Mouse (Mus musculus) adrenal gland, postnatal 36 days (tissue): ENCODE data around the gene Zic5. TPM values are rescaled to one million over a fixed set of nuclear protein-coding genes. Genes with fewer than 3 reads are reported as not detected.
"Not testable (repeated sequence)": the region's sequence is repeated elsewhere in the genome, so short reads cannot be mapped to it uniquely, and the experiment has no call there.

ENCODE experiments used
- DNase-seq, 2 experiments: peaks; one replicate each; pipeline ENCODE4 v3.0.0; 2021; ENCODE audit warnings: mixed read lengths in 1 of 2
- total RNA-seq, 2 experiments: library from RNA; stranded (reverse); gene quantifications; 2 replicates each; pipeline ENCODE4 v1.2.3; 2021

Gene Zic5
- total RNA-seq, 2 experiments from 2014 or later: not detected

DNA sequence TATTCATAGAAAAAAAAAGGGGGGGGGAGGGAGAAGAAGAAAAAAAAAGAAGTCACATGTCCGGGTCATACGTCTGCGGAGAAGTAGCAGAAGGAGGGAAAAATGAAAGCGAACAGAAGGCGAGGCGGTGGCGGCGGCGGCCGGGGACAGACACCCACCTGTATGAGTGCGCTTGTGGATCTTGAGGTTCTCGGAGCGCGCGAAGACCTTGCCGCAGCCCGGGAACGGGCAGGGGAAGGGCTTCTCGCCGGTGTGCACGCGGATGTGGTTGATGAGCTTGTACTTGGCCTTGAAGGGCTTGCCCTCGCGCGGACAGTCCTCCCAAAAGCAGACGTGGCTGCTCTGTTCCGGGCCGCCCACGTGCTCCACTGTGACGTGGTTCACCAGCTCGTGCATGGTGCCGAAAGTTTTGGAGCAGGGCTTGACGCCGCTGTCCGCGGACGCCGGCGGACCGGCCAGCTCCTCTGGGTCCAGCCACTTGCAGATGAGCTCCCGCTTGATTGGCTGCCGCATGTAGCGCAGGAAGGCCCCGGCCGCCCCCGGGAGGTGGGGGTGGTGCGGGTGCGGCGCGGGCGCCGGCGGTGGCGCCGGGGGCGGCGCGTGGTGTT, 1.6 kb downstream of the Zic5 start:
- DNase-seq: peak; percentile 66 to 69

DNA sequence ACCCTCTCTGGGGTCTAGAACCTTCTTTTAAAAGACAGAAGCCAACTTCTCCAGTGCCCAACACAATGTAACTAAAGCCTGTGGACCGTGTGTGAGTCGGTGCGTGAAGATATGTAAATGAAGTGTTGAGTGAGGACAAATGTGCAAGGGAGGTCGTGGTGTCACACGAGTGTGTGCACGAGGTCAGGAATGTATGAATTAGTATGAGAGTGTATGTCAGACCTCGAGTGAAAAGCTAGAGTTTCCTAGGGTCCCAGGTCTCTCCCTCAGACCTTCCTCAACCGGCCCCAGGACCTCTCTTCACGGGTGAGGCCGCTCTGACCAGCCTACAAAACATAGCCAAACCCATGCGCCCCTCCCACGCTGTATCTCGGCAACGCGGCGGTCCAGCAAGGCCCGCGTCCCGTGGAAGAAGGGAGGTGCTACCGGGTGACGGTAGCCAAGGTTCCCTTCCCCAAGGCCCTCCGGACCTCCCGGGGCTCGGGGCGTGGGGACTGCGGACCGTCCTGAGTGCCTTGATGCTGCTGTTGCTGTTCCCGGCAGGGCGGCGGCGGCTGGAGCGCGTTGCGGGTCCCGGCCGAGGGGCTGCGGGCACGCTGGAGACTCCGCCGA, 2.3 kb downstream of the Zic5 start:
- DNase-seq: no peak

DNA sequence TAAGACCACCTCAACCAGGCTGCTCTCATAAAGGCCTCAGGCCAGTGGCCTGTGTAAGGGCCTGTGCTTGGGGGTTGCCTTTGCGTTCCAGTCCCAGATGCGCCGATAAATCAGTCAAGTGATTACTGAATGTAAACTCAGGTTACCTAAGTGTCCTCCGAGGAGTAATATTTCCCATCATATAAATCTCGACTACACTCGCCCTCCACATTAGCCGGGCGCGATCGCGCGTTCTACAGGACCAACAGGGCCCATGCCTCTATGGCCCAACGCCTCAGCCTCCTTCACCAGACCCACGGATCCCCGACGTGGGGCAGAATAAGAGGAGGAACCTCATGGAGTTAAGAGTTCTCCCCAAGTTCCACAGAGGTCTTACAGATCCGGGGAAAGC, 2.8 kb downstream of the Zic5 start:
- DNase-seq: no peak

DNA sequence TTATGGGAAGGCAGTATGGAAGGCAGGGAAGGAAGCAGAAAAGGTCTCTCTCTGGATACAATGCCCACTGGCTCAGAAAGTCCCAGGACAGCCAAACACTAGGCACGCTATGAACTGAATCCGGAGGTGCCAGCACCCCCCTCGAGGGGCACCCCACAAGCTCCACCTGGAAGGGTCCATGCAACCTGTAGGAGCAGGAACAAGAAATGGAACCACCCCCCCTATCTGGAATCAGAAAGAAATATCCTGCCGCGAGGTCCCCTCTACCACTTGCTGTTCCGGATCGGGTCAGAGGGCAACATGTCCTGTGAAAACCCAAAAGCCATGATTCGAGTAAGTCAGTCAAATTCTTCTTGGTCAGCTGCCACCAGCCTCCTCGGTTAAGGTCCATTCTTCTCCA, 3.5 kb downstream of the Zic5 start:
- no peak for DNase-seq

DNA sequence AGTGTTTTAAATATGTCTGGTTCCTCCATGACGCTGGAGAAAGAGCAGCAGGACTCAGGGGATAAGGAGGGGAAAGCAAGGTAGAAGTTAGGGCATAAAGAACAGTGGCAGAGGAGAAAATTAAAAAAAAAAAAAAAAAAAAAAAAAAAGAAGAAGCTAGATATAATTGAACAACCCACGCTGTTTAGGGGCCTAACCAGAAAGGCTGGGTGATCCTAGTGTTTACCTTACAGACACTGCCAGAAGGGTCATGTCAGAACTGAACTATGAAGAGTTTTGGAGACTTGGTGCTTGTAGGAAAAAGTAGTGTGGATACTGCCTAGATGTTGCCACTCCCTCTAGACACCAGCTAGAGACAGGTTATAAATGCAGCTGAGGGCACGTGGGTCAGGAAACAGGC, 4.0 kb downstream of the Zic5 start:
- no peak for DNase-seq

DNA sequence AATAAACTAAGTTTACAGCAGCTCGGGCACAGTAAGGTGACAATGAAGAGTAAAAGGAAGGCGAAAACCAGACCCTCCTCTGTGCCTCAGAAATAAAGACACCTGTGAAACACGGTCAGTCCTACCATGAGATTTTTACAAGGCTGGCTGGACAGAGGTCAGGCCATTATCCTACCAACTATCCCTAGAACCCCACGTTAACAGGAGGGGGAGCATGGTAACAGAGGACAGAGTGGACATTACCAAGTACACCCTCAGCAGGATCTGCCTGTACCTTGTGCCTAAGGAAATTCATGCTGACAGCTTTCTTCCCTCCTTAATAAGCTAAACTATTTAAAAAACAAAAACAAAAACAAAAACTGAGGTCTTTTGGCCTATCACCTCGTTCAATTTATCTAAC, 5.3 kb downstream of the Zic5 start:
- no peak for DNase-seq

DNA sequence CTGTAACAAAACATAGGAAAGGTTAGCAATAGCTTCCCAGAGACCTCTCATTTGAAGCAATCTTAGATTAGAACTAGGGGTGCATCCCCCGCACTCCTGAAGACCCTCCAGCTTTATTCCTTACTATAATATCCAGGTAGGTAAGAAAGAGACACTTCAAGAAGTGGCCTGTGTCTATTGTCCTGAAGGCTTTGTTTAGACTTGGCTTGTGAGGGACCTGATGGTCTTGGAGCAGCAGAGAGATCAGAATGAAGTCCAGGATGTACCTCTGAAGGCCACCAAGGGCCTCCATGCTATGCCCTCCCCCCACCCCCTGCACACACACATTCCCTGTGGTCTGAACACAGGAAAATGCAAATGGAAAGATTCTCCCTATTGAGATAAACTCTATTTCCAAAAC, 5.7 kb downstream of the Zic5 start:
- DNase-seq: no peak

DNA sequence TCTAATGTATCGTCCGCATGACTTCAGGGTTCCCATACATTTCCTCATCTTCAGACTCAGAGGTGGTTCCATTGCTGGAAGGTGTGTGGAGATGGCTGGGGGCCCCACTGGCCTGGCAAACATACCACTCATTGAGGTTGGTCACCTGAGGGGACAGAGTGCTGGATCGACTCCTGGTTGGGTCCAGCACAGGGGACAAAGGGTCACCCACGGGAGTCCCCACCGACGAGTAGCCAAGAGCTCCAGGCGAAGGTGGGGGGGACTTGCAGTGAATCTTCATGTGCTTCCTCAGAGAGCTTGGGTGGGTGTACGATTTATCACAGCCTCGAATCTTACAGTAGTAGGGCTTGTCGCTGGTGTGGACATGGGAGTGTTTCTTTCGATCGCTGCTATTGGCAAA, 6.1 kb downstream of the Zic5 start:
- not testable (repeated sequence) for DNase-seq

DNA sequence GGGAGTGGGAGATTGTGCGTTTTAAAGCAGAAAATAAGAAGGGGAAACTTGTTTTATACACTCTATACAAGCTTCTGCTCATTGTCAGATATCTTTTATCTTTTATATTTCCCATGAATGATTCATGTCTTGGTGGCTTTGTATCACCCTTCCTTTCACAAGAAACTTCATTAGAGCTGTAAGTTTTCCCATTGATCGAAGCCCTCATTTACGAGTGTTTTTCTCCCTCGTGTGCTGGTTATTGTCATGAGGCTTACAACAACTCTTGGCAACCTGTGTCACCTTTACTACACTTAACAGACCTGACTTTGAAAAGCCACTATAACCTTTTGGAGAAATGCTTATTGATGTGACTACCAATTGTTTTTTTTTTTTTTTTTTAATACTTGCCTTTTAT, 9.9 kb downstream of the Zic5 start:
- DNase-seq: no peak

DNA sequence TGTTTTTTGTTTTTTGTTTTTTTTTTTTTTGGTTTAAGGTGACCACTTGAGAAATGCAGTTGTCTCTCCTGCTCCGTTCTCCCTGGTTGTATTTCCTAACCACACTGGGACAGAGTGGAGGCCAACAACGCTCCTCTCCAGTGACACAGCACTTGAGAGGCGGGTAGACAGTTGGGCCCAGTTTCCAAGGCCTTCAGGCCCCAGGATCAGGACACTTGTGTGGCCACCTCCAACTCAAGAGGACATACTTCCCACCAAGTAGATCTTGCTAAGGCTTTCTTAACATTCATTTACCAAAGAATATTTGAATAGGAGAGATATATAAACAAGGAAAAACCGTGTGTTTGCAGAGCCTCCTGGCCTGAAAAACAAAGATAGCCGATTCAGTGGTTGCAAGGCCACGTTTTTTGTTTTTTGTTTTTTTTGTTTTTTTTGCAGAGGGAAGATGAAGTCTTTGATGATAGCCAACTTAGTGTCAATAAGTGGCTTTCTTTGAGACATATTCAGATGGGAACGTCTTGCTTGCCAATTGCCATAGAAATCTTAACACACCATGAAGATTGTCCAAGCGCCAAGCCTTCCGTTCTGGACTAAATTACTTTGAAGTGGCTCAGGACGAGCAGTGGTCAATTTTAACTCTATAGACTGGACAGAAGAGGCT, 10.4 kb downstream of the Zic5 start:
- DNase-seq: no peak

DNA sequence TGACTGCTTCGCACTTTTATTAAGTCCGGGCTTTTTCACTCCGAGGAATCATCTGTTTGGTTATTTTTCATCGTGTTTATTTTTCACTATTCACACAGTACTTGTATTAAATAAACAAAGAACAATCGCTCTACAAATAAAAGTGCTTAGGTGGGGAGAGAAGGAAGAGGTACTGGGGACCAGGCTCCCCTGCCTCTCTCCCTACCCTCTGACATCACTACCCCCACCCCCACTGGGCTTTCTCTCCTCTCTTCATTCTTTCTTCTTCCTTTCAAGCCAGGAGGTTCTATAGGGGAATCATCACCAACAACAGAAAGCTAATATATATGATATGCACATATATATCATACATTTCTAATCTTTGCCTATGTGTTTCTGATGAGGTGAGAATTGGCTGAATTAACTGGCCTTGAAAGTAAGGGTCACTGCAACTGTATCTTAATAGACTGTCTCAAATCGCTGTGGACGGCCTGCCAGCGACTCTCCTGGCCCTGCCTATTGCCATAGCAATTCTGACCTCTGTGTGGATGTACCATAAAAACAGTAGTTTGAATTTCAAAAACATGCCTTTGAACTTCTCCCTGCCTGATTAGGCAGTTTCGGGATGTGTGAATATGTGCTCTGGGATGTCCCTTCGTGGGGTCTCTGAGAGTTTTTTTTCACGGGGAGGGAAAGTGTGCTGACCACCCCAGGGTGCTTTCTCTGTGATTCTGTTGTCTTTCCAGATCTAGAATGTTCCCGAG, 11.3 kb downstream of the Zic5 start:
- no peak for DNase-seq

DNA sequence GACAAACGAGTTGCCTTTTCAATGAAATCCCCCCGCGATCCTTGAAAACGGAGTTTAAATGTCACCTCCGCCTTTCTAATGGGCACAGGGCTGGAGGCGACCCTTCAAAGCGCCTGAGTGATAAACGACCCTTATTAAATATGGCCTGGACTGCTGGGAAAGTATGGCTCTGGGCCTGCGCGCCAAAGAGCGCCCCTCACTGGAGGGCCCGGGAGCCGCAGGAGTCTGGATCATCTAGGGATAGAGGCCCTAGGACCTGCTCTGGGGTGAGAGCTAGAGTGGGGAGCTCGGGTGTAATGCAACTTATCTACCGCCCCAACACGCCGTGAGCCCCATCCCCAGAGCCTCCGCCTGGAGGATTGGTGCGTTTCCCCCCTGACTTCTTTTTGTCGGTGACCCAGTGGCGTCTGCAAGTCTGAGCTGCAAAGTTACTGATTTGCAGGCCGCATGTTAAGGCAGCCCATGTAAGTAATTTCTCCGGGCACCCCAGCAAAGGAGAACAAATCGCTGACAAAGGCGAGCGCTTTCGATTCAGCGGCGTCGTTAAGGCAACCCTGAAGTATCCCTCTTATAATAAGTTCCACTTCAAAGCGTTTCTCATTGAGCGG, 12.0 kb downstream of the Zic5 start:
- peak in 1 of 2 experiments; percentile 11 for DNase-seq

DNA sequence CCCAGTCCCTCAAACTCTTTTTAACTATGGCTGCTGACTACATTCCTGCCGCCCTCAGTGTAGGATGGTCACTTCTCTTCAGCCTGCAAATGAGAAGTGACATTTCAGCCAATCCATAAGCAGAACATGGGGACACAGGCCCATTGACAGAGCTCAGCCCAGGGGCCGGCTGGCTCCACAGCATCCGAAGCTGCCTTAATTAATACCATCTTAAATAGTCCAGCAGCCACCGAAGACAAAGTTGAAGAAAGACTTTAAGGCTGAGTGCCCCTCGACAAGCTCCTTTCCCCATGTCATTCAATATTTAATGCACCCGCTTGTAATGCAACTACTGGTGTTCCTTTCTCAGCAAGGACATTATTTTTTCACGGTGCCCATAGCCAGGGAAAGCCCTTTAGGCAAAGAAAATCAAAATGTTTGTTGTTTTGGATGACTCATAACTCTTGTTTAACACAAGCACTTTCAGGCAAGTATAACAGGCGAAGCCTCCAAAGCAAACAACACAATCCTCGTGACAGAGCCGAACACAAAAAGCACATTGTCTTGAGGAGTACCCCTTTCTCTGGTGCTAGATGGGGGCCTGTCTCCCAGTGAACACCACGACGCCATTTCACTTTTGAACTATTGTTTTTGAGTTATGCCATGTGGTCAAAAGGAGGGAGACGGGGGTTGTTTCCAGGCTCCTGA, 12.6 kb downstream of the Zic5 start:
- DNase-seq: no peak

DNA sequence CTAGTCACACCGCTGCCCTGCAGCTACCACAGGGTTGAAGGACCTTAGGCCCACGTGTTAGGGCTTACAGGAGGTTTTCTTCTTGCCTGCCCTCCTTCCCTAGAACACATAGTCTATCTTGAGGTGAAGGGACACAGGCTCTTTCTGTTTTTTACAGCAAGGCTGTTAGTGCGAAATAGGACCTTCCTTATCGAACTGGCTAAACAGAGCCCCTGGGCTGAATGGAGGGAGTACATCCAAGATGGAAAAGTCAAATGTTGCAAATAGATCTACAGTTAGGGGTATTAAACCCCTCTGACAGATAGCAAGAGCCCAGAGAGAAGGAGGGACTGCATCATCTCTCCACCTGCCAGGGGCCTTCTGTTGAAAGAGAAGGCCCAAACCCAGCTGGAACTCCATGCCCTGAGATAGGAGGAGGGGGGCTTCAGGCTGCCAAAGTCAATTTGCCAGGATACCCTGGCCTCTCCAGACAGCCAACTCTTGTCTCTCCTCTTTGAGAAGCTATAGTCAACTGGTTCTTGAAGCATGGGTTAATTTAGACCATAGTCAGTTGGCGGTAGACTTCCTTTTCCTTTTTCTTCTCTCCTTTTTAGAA, 13.8 kb downstream of the Zic5 start:
- DNase-seq: no peak

DNA sequence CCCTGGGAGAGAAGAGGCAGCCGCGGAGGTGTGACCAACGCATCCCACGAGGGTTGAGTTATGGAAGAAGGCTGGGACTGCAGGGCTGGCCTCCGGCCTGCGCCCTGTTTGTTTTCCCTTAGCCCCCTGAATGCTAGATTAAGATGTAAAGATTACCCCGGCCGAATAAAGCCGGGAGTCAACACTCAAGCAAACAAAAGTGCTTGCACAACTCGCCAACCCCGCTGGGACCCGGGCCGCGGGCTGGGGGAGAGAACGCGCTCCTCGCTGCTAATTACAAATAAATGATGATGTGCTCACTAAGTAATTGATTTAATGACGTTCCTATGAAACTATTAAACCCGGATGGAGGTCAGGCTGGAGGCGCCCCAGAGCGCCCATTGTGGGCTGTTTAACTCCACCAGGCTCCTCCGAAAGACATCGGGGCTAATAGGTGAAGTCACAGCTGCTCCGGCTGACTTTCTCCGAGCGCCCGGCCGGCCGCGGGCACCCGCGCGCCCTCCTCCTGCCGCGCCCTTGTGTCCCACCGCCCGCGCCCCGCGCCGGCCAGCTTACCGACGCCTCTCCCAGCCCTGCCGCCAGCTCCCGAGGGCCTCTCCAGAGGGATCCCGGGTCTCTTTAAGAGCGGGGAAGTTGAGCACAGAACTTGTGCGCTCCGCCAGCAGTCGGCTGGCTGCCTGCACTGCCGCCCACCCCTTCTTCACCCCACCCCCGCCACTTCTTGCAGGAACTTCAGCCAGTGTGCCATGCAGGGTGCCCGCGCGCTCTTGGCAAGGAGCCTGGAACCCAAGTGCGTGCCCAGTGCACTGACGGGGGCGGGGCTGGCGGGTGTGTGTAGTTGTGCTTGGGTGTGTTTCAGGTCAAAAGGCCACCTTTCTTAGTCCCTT, 14.7 kb downstream of the Zic5 start, which contains the start of gene Gm5089:
Gene Gm5089, minus strand, starts transcription at position 620 of the 887 bp plus-strand sequence.
- peak; percentile 24 to 44 for DNase-seq

DNA sequence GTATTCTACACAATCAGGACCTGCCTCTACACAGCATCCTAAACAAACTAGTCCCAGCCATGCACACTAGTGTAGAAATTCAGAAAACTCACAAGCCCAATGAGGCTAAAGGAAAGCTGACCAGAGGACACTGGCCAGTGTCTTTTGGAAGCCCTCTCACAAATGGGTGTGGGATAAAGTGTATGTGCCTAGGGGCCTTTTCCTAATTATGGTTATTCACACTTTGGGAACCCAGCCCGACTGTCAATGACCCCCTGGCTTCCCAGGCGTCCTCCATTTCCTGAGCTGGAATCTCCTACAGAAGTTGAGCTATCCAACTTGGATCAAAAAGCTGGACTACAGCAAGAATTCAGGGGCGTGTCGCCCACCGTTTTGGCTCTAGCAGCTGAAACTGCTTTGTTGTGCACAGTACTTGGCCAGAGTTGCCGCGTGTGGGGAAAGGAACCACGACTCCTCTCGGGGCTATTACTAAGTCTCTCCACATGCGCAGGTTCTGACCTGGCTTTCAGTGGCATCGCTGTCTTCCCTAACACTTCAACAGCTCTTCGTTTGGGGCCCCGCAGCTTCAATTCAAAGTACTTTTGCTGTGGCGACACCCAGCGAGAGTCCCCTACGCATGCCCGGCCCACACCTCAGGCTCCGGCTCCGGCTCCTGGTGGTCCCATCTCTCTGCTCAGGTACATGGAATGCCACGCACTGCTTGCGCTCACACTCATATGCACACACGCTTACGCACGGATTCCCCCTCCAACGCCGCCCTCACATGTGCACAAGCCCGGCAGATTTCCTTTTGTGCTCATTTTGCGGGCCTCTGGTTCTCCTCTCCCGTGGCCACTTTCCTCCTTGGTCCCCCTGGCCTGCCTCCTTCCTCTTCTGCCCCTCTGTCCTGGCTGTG, 15.6 kb downstream of the Zic5 start:
- DNase-seq: no peak

DNA sequence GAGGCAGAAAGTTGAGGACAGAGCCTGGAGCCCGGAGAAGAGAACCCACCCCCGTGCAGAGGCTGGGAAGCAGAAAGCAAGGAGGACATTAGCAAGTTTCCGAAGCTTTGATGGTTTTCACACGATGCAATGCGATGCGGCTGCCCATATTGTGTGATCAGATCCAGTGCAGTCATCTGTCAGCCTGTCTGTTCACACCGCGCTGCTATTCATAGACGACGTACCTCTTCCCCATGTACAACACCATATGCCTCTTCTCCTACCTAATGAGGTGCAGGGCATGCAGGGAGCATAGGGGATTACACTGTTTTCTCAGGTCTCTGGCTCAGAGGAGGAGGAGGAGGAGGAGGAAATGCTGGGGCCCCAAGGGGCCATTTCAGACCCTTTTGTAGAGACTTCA, 28.6 kb downstream of the Zic5 start:
- DNase-seq: no peak

DNA sequence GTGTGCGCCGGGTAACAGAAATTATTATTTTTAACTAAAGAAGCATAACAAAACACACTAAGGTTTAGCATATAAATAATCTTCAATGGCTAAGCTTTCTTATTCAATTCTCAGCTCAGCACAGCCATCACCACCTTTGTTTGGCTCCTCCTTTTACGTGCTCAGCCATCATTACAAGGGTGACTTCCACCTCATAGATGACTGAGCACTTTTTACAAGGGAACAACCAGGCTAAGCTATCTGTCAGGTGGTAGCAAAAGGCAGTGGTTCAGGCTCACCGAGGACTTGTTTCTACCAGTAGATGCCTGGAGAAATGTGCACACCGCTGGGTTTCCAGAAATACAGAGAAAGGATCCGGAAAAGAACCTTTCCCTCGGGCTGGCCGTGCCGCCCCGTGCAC, 31.4 kb downstream of the Zic5 start:
- no peak for DNase-seq

DNA sequence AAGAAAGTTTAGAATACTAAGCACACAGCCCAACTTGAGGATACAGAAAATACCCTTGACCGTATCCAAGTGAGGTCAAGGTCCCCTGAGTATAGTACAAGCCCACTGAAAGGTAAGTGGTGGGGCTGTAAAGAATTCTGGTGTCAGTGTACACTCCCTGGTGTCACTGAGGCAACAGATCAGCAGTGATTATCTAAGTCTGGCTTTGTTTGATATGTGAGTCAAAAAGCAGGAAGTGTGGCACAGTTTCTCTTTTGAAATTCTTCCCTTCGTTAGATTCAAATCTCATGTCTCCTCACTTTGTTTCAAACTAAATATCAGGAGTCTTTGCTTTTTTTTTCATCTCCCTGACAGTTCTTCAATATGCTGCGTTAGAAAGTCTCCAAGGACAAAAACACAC, 32.9 kb downstream of the Zic5 start:
- no peak for DNase-seq

DNA sequence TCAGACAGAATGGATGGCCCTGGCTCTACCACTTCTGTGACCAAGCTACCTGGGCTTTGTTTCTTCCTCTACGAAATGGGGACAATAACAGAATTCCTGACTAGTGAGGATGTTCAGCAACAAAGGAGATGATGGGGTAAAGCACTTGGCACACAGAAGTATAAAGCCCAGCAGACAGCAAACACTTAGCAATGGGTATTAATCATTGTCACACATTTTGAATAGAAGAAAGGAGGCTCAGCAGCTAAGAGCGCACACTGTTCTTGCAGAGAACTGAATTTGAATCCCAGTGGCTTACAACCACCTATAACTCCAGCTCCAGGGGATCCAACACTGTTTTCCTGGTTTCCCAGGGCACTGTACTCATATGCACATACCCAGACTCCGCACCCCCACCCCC, 37.8 kb downstream of the Zic5 start:
- no peak for DNase-seq
